Mouse (Mus musculus) heart, adult 9 months (tissue): ENCODE data around the gene Sord.
A peak's percentile ranks its signal among the peaks of the same experiment; 100 is the strongest.

Experiments used
- DNase-seq, 2 experiments: peaks; one replicate each; pipeline ENCODE4 v3.0.0; 2022; ENCODE audit warnings: low spot score in 2 of 2

Sord gene

GRCm38 (mm10) chr2:122237891-122238470 lies 3.4 kb downstream of the Sord start:
- DNase-seq: no peak

DNA sequence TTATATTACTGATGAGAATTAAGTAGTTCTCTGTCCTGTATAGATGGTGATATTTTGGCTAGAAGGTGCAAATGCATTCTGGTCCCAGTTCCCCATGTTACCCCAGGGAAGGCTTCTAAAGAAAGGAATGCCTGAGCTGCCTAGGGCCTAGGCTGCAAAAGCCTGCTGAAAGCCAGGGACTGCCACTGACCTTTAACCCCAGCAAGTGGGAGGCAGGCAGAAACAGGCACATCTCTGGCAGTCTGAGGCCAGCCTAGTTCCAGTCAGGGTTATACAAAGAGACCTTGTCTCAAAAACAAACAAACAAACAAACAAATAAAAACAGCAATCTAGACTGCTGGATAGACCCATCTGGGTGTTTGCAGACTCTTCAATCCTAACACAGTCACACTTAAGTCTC lies 6.2 kb downstream of the Sord start:
- DNase-seq: no peak

- DNase-seq: no peak
Observed at GRCm38 (mm10) chr2:122241226-122241625, 6.7 kb downstream of the Sord start.

- no peak for DNase-seq
Observed at GRCm38 (mm10) chr2:122241935-122242334, 7.4 kb downstream of the Sord start.

GRCm38 (mm10) chr2:122243671-122244131 lies 9.2 kb downstream of the Sord start:
- DNase-seq: peak; percentile 49 to 83

GRCm38 (mm10) chr2:122247786-122248185 lies 13.2 kb downstream of the Sord start:
- no peak for DNase-seq

- no peak for DNase-seq
Observed at GRCm38 (mm10) chr2:122255997-122256396, 21.4 kb downstream of the Sord start.

- no peak for DNase-seq
Observed at GRCm38 (mm10) chr2:122260729-122261128, 26.2 kb downstream of the Sord start.

- no peak for DNase-seq
Observed at GRCm38 (mm10) chr2:122264690-122265089, 30.1 kb downstream of the Sord start.

- no peak for DNase-seq
Observed at GRCm38 (mm10) chr2:122266407-122267193, 32.1 kb downstream of the Sord start.

DNA sequence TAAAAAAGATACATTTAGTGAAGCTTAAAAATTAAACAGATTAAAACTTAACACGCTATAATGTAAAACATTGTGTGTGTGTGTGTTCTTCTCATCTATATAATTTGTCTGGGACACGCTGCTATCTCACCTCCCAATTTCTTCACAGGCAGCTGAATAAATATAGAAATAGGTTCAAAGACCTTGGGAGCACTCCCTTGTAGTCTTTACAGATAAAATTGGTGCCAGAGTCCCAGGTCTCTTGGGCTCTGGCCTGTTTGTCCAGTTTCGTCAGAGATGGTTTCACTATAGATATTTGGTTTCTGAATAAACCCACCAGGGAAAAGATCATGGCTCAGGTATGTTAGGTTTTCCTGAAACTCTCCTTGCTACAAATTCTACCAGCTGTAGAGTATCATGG lies 44.2 kb downstream of the Sord start:
- DNase-seq: no peak

- no peak for DNase-seq
Observed at GRCm38 (mm10) chr2:122284091-122284490, 49.5 kb downstream of the Sord start.

- peak; percentile 16 to 64 for DNase-seq
Observed at GRCm38 (mm10) chr2:122286137-122286536, 51.6 kb downstream of the Sord start.

GRCm38 (mm10) chr2:122294916-122295315 lies 60.4 kb downstream of the Sord start:
- DNase-seq: no peak

DNA sequence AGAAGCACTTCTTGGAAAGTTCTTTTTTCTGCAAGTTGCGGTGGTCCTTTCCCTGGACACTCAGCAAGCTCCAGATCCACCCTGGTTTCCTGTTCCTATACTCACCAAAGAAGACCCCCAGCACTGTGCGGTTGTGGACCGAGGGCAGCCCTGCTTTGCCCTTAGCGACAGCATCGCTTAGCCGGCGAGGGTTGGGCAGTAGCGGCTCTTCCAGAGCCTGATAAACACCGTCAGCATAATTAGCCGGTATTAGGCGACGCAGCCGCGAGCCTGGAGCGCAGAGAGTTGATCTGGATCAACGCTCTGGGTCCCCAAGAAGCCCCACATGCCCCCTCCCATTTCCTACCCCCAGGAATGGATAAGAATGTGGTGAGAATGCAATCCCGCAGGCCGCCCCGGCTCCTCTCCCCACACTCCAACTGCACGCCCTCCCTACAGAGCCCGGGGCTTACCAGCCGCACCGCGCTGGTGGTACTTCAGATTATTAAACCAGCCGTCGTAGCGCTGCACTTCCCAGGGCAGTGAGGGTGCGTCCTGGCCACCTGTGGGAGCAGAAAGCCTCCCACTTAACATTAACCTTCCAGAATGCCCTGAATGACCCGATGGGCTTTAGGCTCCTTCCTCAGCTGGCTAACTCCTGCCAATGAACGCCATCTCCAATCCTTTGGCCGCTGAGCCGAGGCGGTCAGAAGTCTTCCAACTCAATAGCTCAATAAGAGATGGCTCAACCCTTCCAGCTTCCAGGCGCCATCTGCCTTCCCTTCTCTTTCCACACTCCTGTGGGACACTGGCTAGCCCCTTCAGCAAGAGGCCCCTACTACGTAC lies 62.9 kb downstream of the Sord start:
- no peak for DNase-seq

DNA sequence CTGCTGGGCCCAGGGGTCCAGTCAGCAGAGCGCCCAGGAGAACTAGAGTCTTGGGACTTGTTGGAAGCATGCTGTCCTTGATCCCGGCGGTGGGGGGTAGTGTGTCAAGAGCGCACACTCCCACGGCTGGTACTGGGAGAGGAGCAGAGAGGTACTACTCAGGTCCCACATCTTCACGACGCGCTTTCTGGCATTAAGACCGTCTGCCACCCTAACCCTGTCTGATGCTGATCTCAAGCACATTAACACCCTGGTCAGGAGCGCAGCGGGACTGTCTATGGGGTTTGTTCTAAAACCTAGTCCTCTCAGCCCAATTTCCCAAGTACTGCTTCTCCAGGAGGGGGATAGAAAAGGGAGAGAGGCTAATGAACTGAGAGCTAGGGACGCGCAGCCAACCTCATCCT lies 63.5 kb downstream of the Sord start, which contains the start of gene Duox2:
Gene Duox2, minus strand, starts transcription at position 354 of the 404 bp plus-strand sequence.
- no peak for DNase-seq

- DNase-seq: no peak
Observed at GRCm38 (mm10) chr2:122298596-122299490, 64.3 kb downstream of the Sord start, which contains the start of gene Duoxa2. TSS of gene Duoxa2 (plus strand) at chr2:122298900.

GRCm38 (mm10) chr2:122299911-122300655 lies 65.5 kb downstream of the Sord start:
- DNase-seq: no peak

- DNase-seq: no peak
Observed at GRCm38 (mm10) chr2:122300656-122301020, 66.1 kb downstream of the Sord start.

GRCm38 (mm10) chr2:122301081-122301920 lies 66.8 kb downstream of the Sord start:
- no peak for DNase-seq
